Mouse (Mus musculus) ES-E14 (cell line): ENCODE results near the gene Gp9.

Experiments
- CHD2 ChIP-seq: IDR thresholded peaks from 2 replicates; pipeline ENCODE4 v1.6.1; 2014; ENCODE audit warnings: mild to moderate bottlenecking, low read depth, low read length, inconsistent platforms
- HCFC1 ChIP-seq: IDR thresholded peaks from 2 replicates; pipeline ENCODE4 v1.6.1; 2012; ENCODE audit warnings: low read length, inconsistent platforms, borderline replicate concordance; ENCODE audit not compliant: insufficient read depth
- MAFK ChIP-seq: IDR thresholded peaks from 2 replicates; pipeline ENCODE4 v1.6.1; 2014; ENCODE audit warnings: mild to moderate bottlenecking, low read depth, low read length, inconsistent platforms; ENCODE audit not compliant: insufficient read depth
- ZC3H11A ChIP-seq: IDR thresholded peaks from 2 replicates; pipeline ENCODE4 v1.6.1; 2012; ENCODE audit warnings: low read depth, mild to moderate bottlenecking, inconsistent platforms, low read length, borderline replicate concordance
- ZNF384 ChIP-seq: IDR thresholded peaks from 2 replicates; pipeline ENCODE4 v1.6.1; 2012; ENCODE audit warnings: low read depth, low read length, inconsistent platforms

- TF ChIP-seq HCFC1 (no peak), MAFK (no peak), ZNF384 (no peak), CHD2 (no peak), ZC3H11A (no peak)
Measured at GRCm38 (mm10) chr6:87787108-87787890, 9.4 kb downstream of the Gp9 start.
